Mouse (Mus musculus) forebrain, embryonic 11.5 days (tissue): Measurements from ENCODE around the gene Rfx2. TPM values are rescaled to one million over a fixed set of nuclear protein-coding genes. Genes with fewer than 3 reads are reported as not detected.

ENCODE experiments used
- ATAC-seq: fragments of 200-750 bp; cut with Nextera tagmentation; replicated peaks from 2 replicates; pipeline ENCODE4 v1.8.0; 2017; ENCODE audit warnings: moderate TSS enrichment; ENCODE audit not compliant: low FRiP score
- DNase-seq: peaks from one replicate; pipeline ENCODE4 v3.0.0-alpha.2; 2017; ENCODE audit warnings: low spot score
- H3K27ac ChIP-seq: fragments of 300-500 bp; sonication (generic); 2 replicates; pipeline ENCODE4 v1.5.1; 2014; ENCODE audit warnings: low read depth, low read length
- H3K27me3 ChIP-seq: fragments of 300-500 bp; sonication (generic); 2 replicates; pipeline ENCODE4 v1.6.1; 2014; ENCODE audit warnings: mild to moderate bottlenecking, low read length, mixed read lengths; ENCODE audit not compliant: control insufficient read depth, insufficient read depth
- H3K36me3 ChIP-seq: fragments of 300-500 bp; sonication (generic); 2 replicates; pipeline ENCODE4 v1.6.1; 2014; ENCODE audit warnings: mild to moderate bottlenecking, low read length, moderate library complexity, mixed read lengths; ENCODE audit not compliant: control insufficient read depth, insufficient read depth
- H3K4me1 ChIP-seq: fragments of 300-500 bp; sonication (generic); replicated peaks from 2 replicates; pipeline ENCODE4 v1.6.1; 2014; ENCODE audit warnings: low read length, mixed read lengths; ENCODE audit not compliant: control insufficient read depth, insufficient read depth
- H3K4me2 ChIP-seq: fragments of 300-500 bp; sonication (generic); 2 replicates; pipeline ENCODE4 v1.6.1; 2014; ENCODE audit warnings: low read depth, mild to moderate bottlenecking, low read length, moderate library complexity, mixed read lengths; ENCODE audit not compliant: severe bottlenecking
- H3K4me3 ChIP-seq: fragments of 300-500 bp; sonication (generic); 2 replicates; pipeline ENCODE4 v1.5.1; 2014; ENCODE audit warnings: low read depth, low read length
- H3K9ac ChIP-seq: fragments of 300-500 bp; sonication (generic); 2 replicates; pipeline ENCODE4 v1.6.1; 2014; ENCODE audit warnings: low read length
- H3K9me3 ChIP-seq: fragments of 300-500 bp; sonication (generic); 2 replicates; pipeline ENCODE4 v1.6.1; 2016; ENCODE audit warnings: low read length, mixed read lengths; ENCODE audit not compliant: control insufficient read depth
- WGBS: fragments of 180-500 bp; shearing (Covaris S2); extraction: QIAGEN DNeasy Blood & Tissue Kit; methylation state at CpG from one replicate; pipeline ENCODE4 v1.1.7; 2014; 5-methylcytosine and 5-hydroxymethylcytosine counted together
- polyA plus RNA-seq: library from polyadenylated mRNA; unstranded; fragments of >200 nt; fragmentation: Nextera tagmentation; extraction: Ambion mirVana; gene quantifications from 2 replicates; pipeline ENCODE4 v1.2.1, GENCODE M21; 2014

The Rfx2 gene
- polyA plus RNA-seq, 1 experiment from 2014 or later: 11.1 TPM

- peaks cover 18% of the 10 kb centered on the region for H3K27me3 ChIP-seq
- no peaks in the 10 kb centered on the region for H3K36me3 ChIP-seq
- H3K9me3 ChIP-seq: no peaks in the 10 kb centered on the region
- H3K4me3 ChIP-seq: no peak overlapping the region
- H3K4me2 ChIP-seq: no peak overlapping the region
- no peak overlapping the region for H3K27ac ChIP-seq
- H3K9ac ChIP-seq: no peak overlapping the region
- DNase-seq: no peak
- ATAC-seq: no peak
- H3K4me1 ChIP-seq: peaks cover 19% of the 10 kb centered on the region
- 74% methylated on average over 3 of the region's 3 CpGs for WGBS
These were observed 69.7 kb downstream of the Rfx2 start for GRCm38 (mm10) chr17:56761077-56761476.

GRCm38 (mm10) chr17:56759261-56759660, 71.6 kb downstream of the Rfx2 start:
- Histone ChIP-seq H3K4me1 (peaks cover 15% of the 10 kb centered on the region; the same call in 1 of the 2 replicates), H3K9ac (no peak overlapping the region), H3K4me3 (no peak overlapping the region), H3K4me2 (no peak overlapping the region), H3K9me3 (no peaks in the 10 kb centered on the region), H3K36me3 (no peaks in the 10 kb centered on the region), H3K27me3 (peaks cover 37% of the 10 kb centered on the region), H3K27ac (no peak overlapping the region)
- DNase-seq (no peak), ATAC-seq (no peak)
- WGBS: 69% methylated on average over 7 of the region's 7 CpGs

- Histone ChIP-seq H3K27ac (no peak overlapping the region), H3K27me3 (peaks cover 48% of the 10 kb centered on the region), H3K9ac (no peak overlapping the region), H3K4me1 (peaks cover 18% of the 10 kb centered on the region; the same call in 1 of the 2 replicates), H3K9me3 (no peaks in the 10 kb centered on the region), H3K36me3 (no peaks in the 10 kb centered on the region), H3K4me3 (no peak overlapping the region), H3K4me2 (no peak overlapping the region)
- ATAC-seq (no peak), DNase-seq (peak; percentile 79)
- WGBS: 8% methylated on average over 12 of the region's 12 CpGs
These were observed 72.7 kb downstream of the Rfx2 start for GRCm38 (mm10) chr17:56758132-56758531.

- WGBS: under 1% methylated on average over 45 of the region's 48 CpGs
- Histone ChIP-seq H3K4me1 (peaks cover 16% of the 10 kb centered on the region; the same call in 1 of the 2 replicates), H3K9me3 (no peaks in the 10 kb centered on the region), H3K36me3 (no peaks in the 10 kb centered on the region), H3K4me3 (peak within 1 kb of the TSS; percentile 40), H3K9ac (peak within 1 kb of the TSS; percentile 54), H3K4me2 (peak within 1 kb of the TSS; percentile 95), H3K27ac (no peak within 1 kb of the TSS), H3K27me3 (peaks cover 52% of the 10 kb centered on the region)
- peak; percentile 67 for ATAC-seq
- DNase-seq: peak; percentile 90
These were observed 73.2 kb downstream of the Rfx2 start, which contains the start of gene Nrtn for GRCm38 (mm10) chr17:56757416-56758123. TSS of gene Nrtn (minus strand) at chr17:56757530.

- Histone ChIP-seq H3K27ac (no peak overlapping the region), H3K27me3 (peaks cover 59% of the 10 kb centered on the region), H3K4me2 (peak overlapping the region; percentile 95), H3K36me3 (no peaks in the 10 kb centered on the region), H3K4me1 (peaks cover 11% of the 10 kb centered on the region; the same call in 1 of the 2 replicates), H3K9me3 (no peaks in the 10 kb centered on the region), H3K9ac (peak overlapping the region; percentile 54), H3K4me3 (peak overlapping the region; percentile 40)
- WGBS: 1% methylated on average over 44 of the region's 51 CpGs
- DNase-seq: peak; percentile 66
- ATAC-seq: peak; percentile 15
These were observed 74.0 kb downstream of the Rfx2 start for GRCm38 (mm10) chr17:56756703-56757399.

GRCm38 (mm10) chr17:56754271-56755185, 76.3 kb downstream of the Rfx2 start:
- no peak overlapping the region for H3K9ac ChIP-seq
- no peaks in the 10 kb centered on the region for H3K36me3 ChIP-seq
- no peak overlapping the region for H3K27ac ChIP-seq
- no peaks in the 10 kb centered on the region for H3K9me3 ChIP-seq
- DNase-seq (peak; percentile 62), ATAC-seq (no peak)
- no peak overlapping the region for H3K4me3 ChIP-seq
- peaks cover 7% of the 10 kb centered on the region; the same call in 1 of the 2 replicates for H3K4me1 ChIP-seq
- peaks cover 69% of the 10 kb centered on the region for H3K27me3 ChIP-seq
- 16% methylated on average over 36 of the region's 36 CpGs for WGBS
- H3K4me2 ChIP-seq: no peak overlapping the region

- Histone ChIP-seq H3K9me3 (no peaks in the 10 kb centered on the region), H3K4me2 (no peak overlapping the region), H3K36me3 (no peaks in the 10 kb centered on the region), H3K4me1 (peaks cover 7% of the 10 kb centered on the region; the same call in 1 of the 2 replicates), H3K27me3 (peaks cover 69% of the 10 kb centered on the region), H3K27ac (no peak overlapping the region), H3K4me3 (no peak overlapping the region), H3K9ac (no peak overlapping the region)
- WGBS: 21% methylated on average over 15 of the region's 15 CpGs
- ATAC-seq: no peak
- no peak for DNase-seq
These were observed 77.4 kb downstream of the Rfx2 start for GRCm38 (mm10) chr17:56753452-56753851.
